Mouse (Mus musculus): ENCODE data around the gene Zbtb21.
"Not testable (repeated sequence)": the region's sequence is repeated elsewhere in the genome, so short reads cannot be mapped to it uniquely, and the experiment has no call there.

Zbtb21 gene

GRCm38 (mm10) chr16:97946993-97947392 lies 15.4 kb downstream of the Zbtb21 start:
- DNase-seq (ENCODE audit: low read depth, low spot score): not testable (repeated sequence)

- no peak for DNase-seq (ENCODE audit: low read depth, low spot score)
Observed at GRCm38 (mm10) chr16:97941844-97942243, 20.6 kb downstream of the Zbtb21 start.

- no peak for DNase-seq (ENCODE audit: low read depth, low spot score)
Observed at GRCm38 (mm10) chr16:97940471-97940973, 21.9 kb downstream of the Zbtb21 start.

- DNase-seq (ENCODE audit: low read depth, low spot score): no peak
Observed at GRCm38 (mm10) chr16:97935815-97936214, 26.6 kb downstream of the Zbtb21 start.

- DNase-seq (ENCODE audit: low read depth, low spot score): no peak
Observed at GRCm38 (mm10) chr16:97930231-97930630, 32.2 kb downstream of the Zbtb21 start.

- DNase-seq (ENCODE audit: low read depth, low spot score): no peak
Observed at GRCm38 (mm10) chr16:97929520-97929919, 32.9 kb downstream of the Zbtb21 start.

GRCm38 (mm10) chr16:97927331-97927938 lies 35.0 kb downstream of the Zbtb21 start:
- DNase-seq (ENCODE audit: low read depth, low spot score): no peak

GRCm38 (mm10) chr16:97926381-97926780 lies 36.0 kb downstream of the Zbtb21 start:
- DNase-seq (ENCODE audit: low read depth, low spot score): no peak

- no peak for DNase-seq (ENCODE audit: low read depth, low spot score)
Observed at GRCm38 (mm10) chr16:97925760-97926159, 36.7 kb downstream of the Zbtb21 start.

- DNase-seq (ENCODE audit: low read depth, low spot score): no peak
Observed at GRCm38 (mm10) chr16:97923700-97924099, 38.7 kb downstream of the Zbtb21 start.

- no peak for DNase-seq (ENCODE audit: low read depth, low spot score)
Observed at GRCm38 (mm10) chr16:97922779-97923126, 39.7 kb downstream of the Zbtb21 start.

GRCm38 (mm10) chr16:97921961-97922778 lies 40.3 kb downstream of the Zbtb21 start:
- peak; percentile 67 for DNase-seq (ENCODE audit: low read depth, low spot score)

GRCm38 (mm10) chr16:97920621-97921020 lies 41.8 kb downstream of the Zbtb21 start:
- DNase-seq (ENCODE audit: low read depth, low spot score): no peak

GRCm38 (mm10) chr16:97919793-97920192 lies 42.6 kb downstream of the Zbtb21 start:
- no peak for DNase-seq (ENCODE audit: low read depth, low spot score)

GRCm38 (mm10) chr16:97912873-97913272 lies 49.5 kb downstream of the Zbtb21 start:
- no peak for DNase-seq (ENCODE audit: low read depth, low spot score)

GRCm38 (mm10) chr16:97909356-97909755 lies 53.1 kb downstream of the Zbtb21 start:
- DNase-seq (ENCODE audit: low read depth, low spot score): no peak

GRCm38 (mm10) chr16:97907496-97907895 lies 54.9 kb downstream of the Zbtb21 start:
- no peak for DNase-seq (ENCODE audit: low read depth, low spot score)

GRCm38 (mm10) chr16:97906337-97906736 lies 56.1 kb downstream of the Zbtb21 start:
- no peak for DNase-seq (ENCODE audit: low read depth, low spot score)

GRCm38 (mm10) chr16:97905449-97905991 lies 56.9 kb downstream of the Zbtb21 start:
- no peak for DNase-seq (ENCODE audit: low read depth, low spot score)

GRCm38 (mm10) chr16:97904035-97904434 lies 58.4 kb downstream of the Zbtb21 start:
- DNase-seq (ENCODE audit: low read depth, low spot score): no peak

- no peak for DNase-seq (ENCODE audit: low read depth, low spot score)
Observed at GRCm38 (mm10) chr16:97897346-97898024, 64.9 kb downstream of the Zbtb21 start.

Measured in WW6 (cell line).